Mouse (Mus musculus): ENCODE results near the gene Thop1. TPM values are rescaled to one million over a fixed set of nuclear protein-coding genes. Genes with fewer than 3 reads are reported as not detected.
"Not testable (repeated sequence)": the region's sequence is repeated elsewhere in the genome, so short reads cannot be mapped to it uniquely, and the experiment has no call there.

Gene Thop1
- total and polyA plus RNA-seq, 2 experiments from 2014 or later: 36.9 to 79.1 TPM

- H3K4me2 ChIP-seq (ENCODE audit: low read depth, low read length): peak within 1 kb of the TSS; percentile 54
- TF ChIP-seq CTCF (IDR thresholded peaks at IDR 0.05; ENCODE audit: low read depth): no peak
- peak; percentile 99 for DNase-seq (ENCODE audit: low spot score)
- peak within 1 kb of the TSS; percentile 32; the same call in 1 of the 2 replicates for H3K27ac ChIP-seq
- H3K9me3 ChIP-seq (ENCODE audit: low read length): no peaks in the 10 kb centered on the region
- ATAC-seq: peak; percentile 100
- peak within 1 kb of the TSS; percentile 62 for H3K4me3 ChIP-seq (ENCODE audit: low read length)
- WGBS: under 1% methylated on average over 35 of the region's 35 CpGs
- no peaks in the 10 kb centered on the region; the same call in 1 of the 2 replicates for H3K36me3 ChIP-seq (ENCODE audit: insufficient read depth, low read length)
- peak within 1 kb of the TSS; percentile 59 for H3K9ac ChIP-seq (replicated peaks; ENCODE audit: low read length)
- no peaks in the 10 kb centered on the region for H3K27me3 ChIP-seq (ENCODE audit: insufficient read depth, low read length)
- no peaks in the 10 kb centered on the region for H3K4me1 ChIP-seq (ENCODE audit: insufficient read depth, low read length)
These were observed 32.8 kb upstream of the Thop1 start, which contains the start of gene Slc39a3 for GRCm38 (mm10) chr10:81036988-81037580. Slc39a3 (minus strand) TSS chr10:81037426.

- Histone ChIP-seq H3K9ac (replicated peaks; ENCODE audit: low read length) (no peak overlapping the region), H3K36me3 (ENCODE audit: insufficient read depth, low read length) (peaks cover 28% of the 10 kb centered on the region), H3K27ac (no peak overlapping the region), H3K9me3 (ENCODE audit: low read length) (no peaks in the 10 kb centered on the region), H3K4me2 (ENCODE audit: low read depth, low read length) (no peak overlapping the region), H3K4me1 (ENCODE audit: insufficient read depth, low read length) (no peaks in the 10 kb centered on the region), H3K4me3 (ENCODE audit: low read length) (no peak overlapping the region), H3K27me3 (ENCODE audit: insufficient read depth, low read length) (no peaks in the 10 kb centered on the region)
- ATAC-seq: no peak
- TF ChIP-seq CTCF (IDR thresholded peaks at IDR 0.05; ENCODE audit: low read depth): peak; percentile 92
- 30% methylated on average over 13 of the region's 13 CpGs for WGBS
- DNase-seq (ENCODE audit: low spot score): peak; percentile 83
These were observed 28.2 kb upstream of the Thop1 start for GRCm38 (mm10) chr10:81041458-81042175.

- H3K27ac ChIP-seq; H3K4me1 ChIP-seq (ENCODE audit: insufficient read depth, low read length); H3K4me2 ChIP-seq (ENCODE audit: low read depth, low read length); H3K27me3 ChIP-seq (ENCODE audit: insufficient read depth, low read length); ATAC-seq; DNase-seq (ENCODE audit: low spot score); H3K9me3 ChIP-seq (ENCODE audit: low read length); H3K4me3 ChIP-seq (ENCODE audit: low read length); H3K9ac ChIP-seq (replicated peaks; ENCODE audit: low read length): not testable (repeated sequence)
- WGBS: 94% methylated on average over 14 of the region's 14 CpGs
- peaks cover 63% of the 10 kb centered on the region for H3K36me3 ChIP-seq (ENCODE audit: insufficient read depth, low read length)
These were observed 24.6 kb upstream of the Thop1 start for GRCm38 (mm10) chr10:81045246-81045645.

GRCm38 (mm10) chr10:81050645-81051044, 19.2 kb upstream of the Thop1 start:
- Histone ChIP-seq H3K9me3 (ENCODE audit: low read length) (no peaks in the 10 kb centered on the region), H3K4me1 (ENCODE audit: insufficient read depth, low read length) (no peaks in the 10 kb centered on the region), H3K27me3 (ENCODE audit: insufficient read depth, low read length) (no peaks in the 10 kb centered on the region), H3K36me3 (ENCODE audit: insufficient read depth, low read length) (peaks cover 66% of the 10 kb centered on the region), H3K27ac (no peak overlapping the region), H3K9ac (replicated peaks; ENCODE audit: low read length) (no peak overlapping the region), H3K4me3 (ENCODE audit: low read length) (no peak overlapping the region), H3K4me2 (ENCODE audit: low read depth, low read length) (no peak overlapping the region)
- 90% methylated on average over 4 of the region's 4 CpGs for WGBS
- DNase-seq (ENCODE audit: low spot score) (peak; percentile 38), ATAC-seq (no peak)
- TF ChIP-seq CTCF (IDR thresholded peaks at IDR 0.05; ENCODE audit: low read depth): peak; percentile 49

- Histone ChIP-seq H3K27me3 (ENCODE audit: insufficient read depth, low read length) (no peaks in the 10 kb centered on the region), H3K4me2 (ENCODE audit: low read depth, low read length) (no peak overlapping the region), H3K4me3 (ENCODE audit: low read length) (no peak overlapping the region), H3K27ac (no peak overlapping the region), H3K9ac (replicated peaks; ENCODE audit: low read length) (no peak overlapping the region), H3K4me1 (ENCODE audit: insufficient read depth, low read length) (no peaks in the 10 kb centered on the region), H3K9me3 (ENCODE audit: low read length) (no peaks in the 10 kb centered on the region), H3K36me3 (ENCODE audit: insufficient read depth, low read length) (peaks cover 61% of the 10 kb centered on the region)
- DNase-seq (ENCODE audit: low spot score) (no peak), ATAC-seq (no peak)
- TF ChIP-seq CTCF (IDR thresholded peaks at IDR 0.05; ENCODE audit: low read depth): no peak
- WGBS: 92% methylated on average over 6 of the region's 6 CpGs
These were observed 18.7 kb upstream of the Thop1 start for GRCm38 (mm10) chr10:81051133-81051532.

GRCm38 (mm10) chr10:81052577-81052976, 17.3 kb upstream of the Thop1 start:
- H3K4me3 ChIP-seq (ENCODE audit: low read length): no peak overlapping the region
- no peak for TF ChIP-seq CTCF (IDR thresholded peaks at IDR 0.05; ENCODE audit: low read depth)
- H3K27me3 ChIP-seq (ENCODE audit: insufficient read depth, low read length): no peaks in the 10 kb centered on the region
- no peak overlapping the region for H3K27ac ChIP-seq
- no peak overlapping the region for H3K9ac ChIP-seq (replicated peaks; ENCODE audit: low read length)
- no peaks in the 10 kb centered on the region for H3K9me3 ChIP-seq (ENCODE audit: low read length)
- no peaks in the 10 kb centered on the region for H3K4me1 ChIP-seq (ENCODE audit: insufficient read depth, low read length)
- no peak overlapping the region for H3K4me2 ChIP-seq (ENCODE audit: low read depth, low read length)
- DNase-seq (ENCODE audit: low spot score) (no peak), ATAC-seq (no peak)
- WGBS: 94% methylated on average over 5 of the region's 5 CpGs
- peaks cover 47% of the 10 kb centered on the region for H3K36me3 ChIP-seq (ENCODE audit: insufficient read depth, low read length)

GRCm38 (mm10) chr10:81055169-81055568, 14.7 kb upstream of the Thop1 start:
- 72% methylated on average over 6 of the region's 6 CpGs for WGBS
- Histone ChIP-seq H3K4me3 (ENCODE audit: low read length) (no peak overlapping the region), H3K4me1 (ENCODE audit: insufficient read depth, low read length) (peaks cover 9% of the 10 kb centered on the region), H3K9ac (replicated peaks; ENCODE audit: low read length) (no peak overlapping the region), H3K36me3 (ENCODE audit: insufficient read depth, low read length) (peaks cover 21% of the 10 kb centered on the region), H3K27ac (no peak overlapping the region), H3K4me2 (ENCODE audit: low read depth, low read length) (no peak overlapping the region), H3K27me3 (ENCODE audit: insufficient read depth, low read length) (no peaks in the 10 kb centered on the region), H3K9me3 (ENCODE audit: low read length) (no peaks in the 10 kb centered on the region)
- ATAC-seq: no peak
- DNase-seq (ENCODE audit: low spot score): no peak
- no peak for TF ChIP-seq CTCF (IDR thresholded peaks at IDR 0.05; ENCODE audit: low read depth)

GRCm38 (mm10) chr10:81055802-81056340, 14.0 kb upstream of the Thop1 start:
- not testable (repeated sequence) for ATAC-seq; H3K4me3 ChIP-seq (ENCODE audit: low read length); DNase-seq (ENCODE audit: low spot score); H3K27me3 ChIP-seq (ENCODE audit: insufficient read depth, low read length); H3K9me3 ChIP-seq (ENCODE audit: low read length); H3K9ac ChIP-seq (replicated peaks; ENCODE audit: low read length); H3K4me1 ChIP-seq (ENCODE audit: insufficient read depth, low read length); H3K4me2 ChIP-seq (ENCODE audit: low read depth, low read length); H3K27ac ChIP-seq
- peaks cover 16% of the 10 kb centered on the region for H3K36me3 ChIP-seq (ENCODE audit: insufficient read depth, low read length)
- 81% methylated on average over 11 of the region's 11 CpGs for WGBS
